Mouse (Mus musculus) hindbrain, embryonic 13.5 days (tissue): ENCODE results near the gene 2210016F16Rik. TPM values are rescaled to one million over a fixed set of nuclear protein-coding genes. Genes with fewer than 3 reads are reported as not detected.
"Not testable (repeated sequence)": the region's sequence is repeated elsewhere in the genome, so short reads cannot be mapped to it uniquely, and the experiment has no call there.

ENCODE experiments used
- ATAC-seq: fragments of 200-750 bp; cut with Nextera tagmentation; 2 replicates; pipeline ENCODE4 v1.8.0; 2017; ENCODE audit warnings: moderate TSS enrichment; ENCODE audit not compliant: low FRiP score
- H3K27ac ChIP-seq: fragments of 300-500 bp; sonication (generic); 2 replicates; pipeline ENCODE4 v1.5.1; 2015; ENCODE audit warnings: inconsistent platforms, mild to moderate bottlenecking, moderate library complexity
- H3K27me3 ChIP-seq: fragments of 300-500 bp; sonication (generic); 2 replicates; pipeline ENCODE4 v1.6.1; 2015; ENCODE audit warnings: mild to moderate bottlenecking, inconsistent platforms
- H3K36me3 ChIP-seq: fragments of 300-500 bp; sonication (generic); 2 replicates; pipeline ENCODE4 v1.6.1; 2015; ENCODE audit warnings: mild to moderate bottlenecking, inconsistent platforms
- H3K4me1 ChIP-seq: fragments of 300-500 bp; sonication (generic); replicated peaks from 2 replicates; pipeline ENCODE4 v1.6.1; 2015; ENCODE audit warnings: inconsistent platforms
- H3K4me2 ChIP-seq: fragments of 300-500 bp; sonication (generic); 2 replicates; pipeline ENCODE4 v1.6.1; 2015; ENCODE audit warnings: inconsistent platforms, mild to moderate bottlenecking, moderate library complexity
- H3K4me3 ChIP-seq: fragments of 300-500 bp; sonication (generic); 2 replicates; pipeline ENCODE4 v1.5.1; 2015; ENCODE audit warnings: mild to moderate bottlenecking, inconsistent platforms
- H3K9ac ChIP-seq: fragments of 300-500 bp; sonication (generic); 2 replicates; pipeline ENCODE4 v1.6.1; 2015; ENCODE audit warnings: mild to moderate bottlenecking, inconsistent platforms
- H3K9me3 ChIP-seq: fragments of 300-500 bp; sonication (generic); 2 replicates; pipeline ENCODE4 v1.6.1; 2016; ENCODE audit warnings: inconsistent platforms
- WGBS: fragments of 180-500 bp; shearing (Covaris S2); methylation state at CpG from one replicate; pipeline ENCODE4 v1.1.7; 2015; 5-methylcytosine and 5-hydroxymethylcytosine counted together
- polyA plus RNA-seq: library from polyadenylated mRNA; unstranded; fragments of >200 nt; fragmentation: Nextera tagmentation; extraction: Ambion mirVana; gene quantifications from 2 replicates; pipeline ENCODE4 v1.2.1, GENCODE M21; 2015

The 2210016F16Rik gene
- 26.2 and 27.6 TPM in 2 replicates for polyA plus RNA-seq

GRCm38 (mm10) chr13:58384779-58385546 is at the start of gene 2210016F16Rik:
Gene 2210016F16Rik (minus strand): TSS chr13:58385225.
- peaks cover 13% of the 10 kb centered on the region for H3K9me3 ChIP-seq
- peaks cover 31% of the 10 kb centered on the region for H3K36me3 ChIP-seq
- ATAC-seq, result peak; percentile 83
- peak within 1 kb of the TSS; percentile 83 for H3K9ac ChIP-seq
- 3% methylated on average over 80 of the region's 80 CpGs for WGBS
- H3K4me3 ChIP-seq, result peak within 1 kb of the TSS; percentile 79
- peak within 1 kb of the TSS; percentile 92 for H3K4me2 ChIP-seq
- H3K27ac ChIP-seq, result peak within 1 kb of the TSS; percentile 40; the same call in 1 of the 2 replicates
- H3K27me3 ChIP-seq, result no peaks in the 10 kb centered on the region
- peaks cover 13% of the 10 kb centered on the region for H3K4me1 ChIP-seq

DNA sequence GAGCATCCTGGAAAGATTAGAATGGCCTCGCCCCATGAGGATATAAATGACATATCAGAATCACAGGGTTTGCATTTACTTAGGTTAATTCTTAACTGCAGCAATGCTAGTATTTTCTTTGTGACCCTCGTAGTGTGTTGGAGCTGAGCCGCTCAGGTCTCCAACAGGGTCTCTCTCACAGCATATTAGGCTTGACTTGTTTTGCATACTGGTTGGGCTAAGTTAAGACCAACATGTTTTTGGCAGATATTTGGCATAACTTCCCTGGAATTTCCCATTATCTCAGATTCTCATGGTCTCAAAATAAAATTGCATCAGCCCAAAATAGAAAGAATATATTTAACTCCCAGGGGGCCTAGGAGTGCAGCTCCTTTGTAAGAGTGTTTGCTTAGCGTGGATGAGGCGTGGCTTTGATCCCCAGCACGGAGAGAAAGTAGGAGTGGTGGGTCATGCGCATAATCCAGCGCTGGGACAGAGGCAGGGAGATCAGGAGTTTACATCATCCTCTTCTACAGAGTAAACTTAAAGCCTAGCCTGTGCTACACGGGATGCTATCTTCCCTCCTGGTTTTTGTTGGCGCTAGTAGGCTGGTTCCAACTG is 38.1 kb upstream of the 2210016F16Rik start:
- Histone ChIP-seq H3K27me3 (no peaks in the 10 kb centered on the region), H3K36me3 (no peaks in the 10 kb centered on the region), H3K9ac (no peak overlapping the region), H3K4me1 (0 out of 2 replicates have a peak, but pooled peaks cover 7% of the 10 kb centered on the region), H3K4me3 (no peak overlapping the region), H3K9me3 (no peaks in the 10 kb centered on the region), H3K27ac (no peak overlapping the region), H3K4me2 (no peak overlapping the region)
- ATAC-seq, result no peak
- WGBS, result 72% methylated on average over 10 of the region's 10 CpGs

DNA sequence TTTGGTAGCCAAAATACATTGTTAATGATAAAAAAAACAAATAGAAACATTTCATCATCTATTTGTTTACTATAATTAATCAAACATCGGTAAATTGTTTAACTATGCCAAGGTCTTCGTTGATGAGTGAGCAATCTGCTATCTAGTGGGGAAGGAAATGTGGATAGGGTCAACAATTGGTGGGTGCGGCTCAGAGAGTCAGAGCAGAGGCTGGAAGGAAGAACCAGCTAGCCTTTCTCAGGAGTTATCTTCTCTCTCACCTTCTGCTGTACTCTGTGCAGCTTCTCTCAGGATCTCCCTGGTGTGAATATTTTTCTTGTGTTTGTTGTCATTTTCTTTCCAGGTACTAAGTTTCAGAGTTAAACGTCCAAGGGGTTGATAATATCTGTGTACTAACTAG is 37.2 kb upstream of the 2210016F16Rik start:
- H3K27me3 ChIP-seq, result no peaks in the 10 kb centered on the region
- no peaks in the 10 kb centered on the region for H3K36me3 ChIP-seq
- no peak for ATAC-seq
- 0 out of 2 replicates have a peak, but pooled peaks cover 7% of the 10 kb centered on the region for H3K4me1 ChIP-seq
- H3K9ac ChIP-seq, result no peak overlapping the region
- H3K9me3 ChIP-seq, result no peaks in the 10 kb centered on the region
- H3K27ac ChIP-seq, result no peak overlapping the region
- H3K4me2 ChIP-seq, result no peak overlapping the region
- 91% methylated on average over 4 of the region's 4 CpGs for WGBS
- no peak overlapping the region for H3K4me3 ChIP-seq

DNA sequence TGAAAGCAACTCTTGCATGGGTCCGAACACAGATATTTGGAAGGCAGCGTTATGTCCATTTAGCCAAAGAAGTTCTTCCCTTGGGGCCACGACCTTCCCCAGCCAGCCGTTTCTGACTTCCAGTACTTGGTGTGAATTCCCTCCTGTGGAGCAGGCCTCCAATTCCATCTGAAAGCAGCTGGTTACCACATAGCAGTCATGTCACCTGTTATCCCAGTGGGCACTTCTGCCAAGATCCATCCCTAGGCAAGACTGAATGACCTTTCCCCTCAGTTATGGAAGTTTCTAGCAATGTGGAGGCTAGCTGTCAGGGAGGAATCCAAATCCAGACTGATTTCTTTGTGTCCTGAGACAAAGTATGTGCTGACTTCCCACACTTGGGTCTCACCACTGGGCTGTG is 36.0 kb upstream of the 2210016F16Rik start:
- no peak for ATAC-seq
- 80% methylated on average over 4 of the region's 4 CpGs for WGBS

GRCm38 (mm10) chr13:58419266-58419665 is 34.2 kb upstream of the 2210016F16Rik start:
- Histone ChIP-seq H3K27ac (no peak overlapping the region), H3K9ac (no peak overlapping the region), H3K4me1 (0 out of 2 replicates have a peak, but pooled peaks cover 5% of the 10 kb centered on the region), H3K4me3 (no peak overlapping the region), H3K4me2 (no peak overlapping the region), H3K36me3 (0 out of 2 replicates have a peak, but pooled peaks cover 3% of the 10 kb centered on the region), H3K9me3 (no peaks in the 10 kb centered on the region), H3K27me3 (no peaks in the 10 kb centered on the region)
- ATAC-seq, result no peak
- 92% methylated on average over 1 of the region's 1 CpGs for WGBS

More for the DNA sequence above, 36.0 kb upstream of the 2210016F16Rik start:
- Histone ChIP-seq H3K27ac (no peak overlapping the region), H3K4me1 (no peaks in the 10 kb centered on the region), H3K9ac (no peak overlapping the region), H3K4me3 (no peak overlapping the region), H3K36me3 (0 out of 2 replicates have a peak, but pooled peaks cover 3% of the 10 kb centered on the region), H3K4me2 (no peak overlapping the region), H3K27me3 (no peaks in the 10 kb centered on the region), H3K9me3 (no peaks in the 10 kb centered on the region)

DNA sequence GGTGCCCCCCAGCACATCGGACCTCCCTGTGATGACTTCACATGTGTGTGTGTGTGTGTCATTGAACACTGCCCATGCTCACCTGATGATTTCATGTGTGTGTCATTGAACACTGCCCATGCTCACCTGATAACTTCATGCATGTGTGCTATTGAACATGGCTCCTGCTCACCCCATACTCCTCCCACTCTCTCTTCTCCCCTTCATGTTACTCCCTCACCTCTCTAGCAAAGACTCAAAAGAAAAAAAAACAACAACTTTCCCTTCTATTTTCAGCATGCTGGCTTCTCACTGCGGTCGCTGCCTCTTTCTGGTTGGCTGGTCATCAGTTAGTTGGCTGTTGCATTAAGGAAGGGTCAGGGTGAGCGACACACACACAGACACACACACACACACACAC is 33.6 kb upstream of the 2210016F16Rik start:
- no peak overlapping the region for H3K27ac ChIP-seq
- H3K4me2 ChIP-seq, result no peak overlapping the region
- WGBS, result 79% methylated on average over 4 of the region's 4 CpGs
- no peaks in the 10 kb centered on the region for H3K9me3 ChIP-seq
- H3K36me3 ChIP-seq, result 0 out of 2 replicates have a peak, but pooled peaks cover 6% of the 10 kb centered on the region
- no peaks in the 10 kb centered on the region for H3K27me3 ChIP-seq
- H3K4me1 ChIP-seq, result 0 out of 2 replicates have a peak, but pooled peaks cover 5% of the 10 kb centered on the region
- ATAC-seq, result no peak
- H3K9ac ChIP-seq, result no peak overlapping the region
- no peak overlapping the region for H3K4me3 ChIP-seq

- WGBS, result 88% methylated on average over 5 of the region's 5 CpGs
- Histone ChIP-seq H3K9me3 (0 out of 2 replicates have a peak, but pooled peaks cover 4% of the 10 kb centered on the region), H3K4me2 (no peak overlapping the region), H3K4me1 (0 out of 2 replicates have a peak, but pooled peaks cover 5% of the 10 kb centered on the region), H3K27ac (no peak overlapping the region), H3K27me3 (no peaks in the 10 kb centered on the region), H3K36me3 (peaks cover 27% of the 10 kb centered on the region), H3K4me3 (no peak overlapping the region), H3K9ac (no peak overlapping the region)
- ATAC-seq, result no peak
Observed at GRCm38 (mm10) chr13:58415838-58416237, 30.8 kb upstream of the 2210016F16Rik start.

DNA sequence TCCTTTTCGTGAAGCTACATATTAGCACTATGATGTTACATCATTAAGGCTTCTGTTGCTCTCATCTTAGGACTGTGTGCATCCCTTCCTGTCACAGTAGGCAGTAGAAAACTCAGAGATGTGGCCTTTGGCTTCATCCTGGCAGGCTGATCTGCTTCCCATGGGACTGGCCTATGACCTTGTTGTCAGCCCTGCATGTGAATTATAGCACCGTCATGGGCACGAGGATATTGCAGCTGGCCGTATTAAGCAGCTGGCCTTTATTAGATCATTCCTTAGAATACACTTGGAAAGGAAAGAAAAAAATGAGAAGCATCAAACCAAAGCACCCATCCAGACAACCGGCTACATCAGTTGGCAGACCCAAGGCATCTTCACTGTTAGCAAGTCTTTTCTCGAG is 30.3 kb upstream of the 2210016F16Rik start:
- Histone ChIP-seq H3K36me3 (peaks cover 30% of the 10 kb centered on the region), H3K4me2 (no peak overlapping the region), H3K9ac (no peak overlapping the region), H3K4me3 (no peak overlapping the region), H3K4me1 (0 out of 2 replicates have a peak, but pooled peaks cover 5% of the 10 kb centered on the region), H3K9me3 (0 out of 2 replicates have a peak, but pooled peaks cover 4% of the 10 kb centered on the region), H3K27ac (no peak overlapping the region), H3K27me3 (no peaks in the 10 kb centered on the region)
- 83% methylated on average over 6 of the region's 6 CpGs for WGBS
- no peak for ATAC-seq

DNA sequence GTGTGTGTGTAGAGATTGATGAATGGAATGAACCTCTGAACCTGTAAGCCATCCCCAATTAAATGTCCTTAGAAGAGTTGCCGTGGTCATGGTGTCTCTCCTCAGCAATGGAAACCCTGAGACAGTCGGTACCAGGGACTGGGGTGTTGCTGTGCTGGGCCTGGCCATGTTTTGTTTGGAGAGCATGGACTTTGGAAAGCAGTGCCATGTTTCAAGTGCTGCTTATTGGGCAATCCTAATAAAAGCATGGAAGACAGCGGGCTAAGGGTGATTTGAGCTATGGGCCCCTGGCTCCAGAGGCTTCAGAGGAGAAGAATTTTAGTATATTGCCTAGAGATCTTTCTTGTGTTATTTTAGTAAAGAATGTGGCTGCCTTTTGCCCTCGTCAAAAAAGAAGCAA is 26.0 kb upstream of the 2210016F16Rik start:
- no peak for ATAC-seq
- Histone ChIP-seq H3K4me3 (no peak overlapping the region), H3K27ac (no peak overlapping the region), H3K27me3 (no peaks in the 10 kb centered on the region), H3K9ac (no peak overlapping the region), H3K4me1 (0 out of 2 replicates have a peak, but pooled peaks cover 5% of the 10 kb centered on the region), H3K9me3 (0 out of 2 replicates have a peak, but pooled peaks cover 4% of the 10 kb centered on the region), H3K36me3 (peaks cover 38% of the 10 kb centered on the region), H3K4me2 (no peak overlapping the region)
- 97% methylated on average over 4 of the region's 4 CpGs for WGBS

- Histone ChIP-seq H3K4me2 (peak within 1 kb of the TSS; percentile 55), H3K4me3 (peak within 1 kb of the TSS; percentile 98), H3K9ac (peak within 1 kb of the TSS; percentile 99), H3K27ac (peak within 1 kb of the TSS; percentile 100)
- H3K27me3 ChIP-seq, H3K4me1 ChIP-seq, H3K9me3 ChIP-seq, H3K36me3 ChIP-seq, ATAC-seq: not testable (repeated sequence)
- WGBS, result 7% methylated on average over 17 of the region's 17 CpGs
Observed at GRCm38 (mm10) chr13:58403243-58403642, 18.2 kb upstream of the 2210016F16Rik start, which contains the start of gene Hnrnpk. Gene Hnrnpk (minus strand): TSS chr13:58403343.

DNA sequence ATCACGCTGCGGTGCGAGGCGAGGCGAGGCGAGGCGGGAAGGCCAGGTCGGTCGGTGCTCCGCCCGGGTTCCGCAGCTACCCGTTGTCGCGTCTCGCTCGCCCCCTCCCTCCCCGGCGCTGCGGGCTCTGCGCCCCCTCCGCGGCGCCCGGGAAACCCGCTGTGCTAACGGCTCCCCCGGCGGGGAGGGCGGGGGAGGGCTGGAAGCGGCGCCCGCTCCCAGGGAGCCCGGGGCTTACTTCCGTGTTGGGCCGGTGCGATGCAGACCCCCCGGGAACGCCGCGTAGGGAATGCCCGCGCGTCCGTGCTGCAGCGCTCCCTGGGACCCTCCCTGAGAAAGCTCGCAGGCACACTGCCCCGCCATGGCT is 17.7 kb upstream of the 2210016F16Rik start:
- Histone ChIP-seq H3K27me3 (no peaks in the 10 kb centered on the region), H3K4me1 (peaks cover 7% of the 10 kb centered on the region), H3K27ac (peak overlapping the region; percentile 100), H3K4me3 (peak overlapping the region; percentile 98), H3K9ac (peak overlapping the region; percentile 99), H3K9me3 (no peaks in the 10 kb centered on the region), H3K4me2 (peak overlapping the region; percentile 55), H3K36me3 (peaks cover 11% of the 10 kb centered on the region)
- 2% methylated on average over 26 of the region's 48 CpGs for WGBS
- peak; percentile 53; the same call in 1 of the 2 replicates for ATAC-seq

DNA sequence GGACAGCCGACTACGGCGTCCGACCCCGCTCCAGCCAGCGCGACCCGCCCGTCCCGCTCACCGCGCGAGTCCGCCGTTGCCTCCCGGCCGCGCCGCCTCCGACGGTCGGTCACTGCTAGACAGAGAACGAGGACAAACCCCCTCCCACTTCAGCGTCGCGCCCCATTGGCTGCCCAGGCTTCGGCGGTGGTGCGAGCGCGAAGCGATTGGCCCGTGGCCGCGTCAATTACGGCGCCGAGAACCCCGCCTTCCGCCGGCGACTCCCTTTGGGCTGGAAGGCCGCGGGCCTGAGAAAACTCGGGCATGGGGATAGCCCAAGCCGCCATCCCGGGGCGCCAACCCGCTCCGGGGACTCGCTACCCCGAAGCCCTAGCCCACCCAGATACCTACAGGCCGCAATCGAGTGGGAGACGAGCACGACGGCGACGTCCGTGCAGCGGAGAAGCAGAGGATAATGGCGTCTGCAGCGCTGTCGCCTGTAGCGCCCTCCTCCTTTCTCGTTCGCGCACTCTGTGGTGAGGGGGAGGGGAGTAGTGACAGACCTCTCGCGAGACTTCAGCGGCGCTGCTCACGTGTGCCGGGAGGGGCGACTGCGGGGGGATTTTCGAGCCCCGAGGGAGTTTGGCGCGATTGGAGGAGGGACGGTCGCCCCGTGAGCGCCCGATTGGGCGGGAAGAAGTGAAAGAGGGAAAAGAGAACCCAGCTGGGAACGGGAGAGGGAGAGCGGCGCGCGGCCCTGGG is 17.1 kb upstream of the 2210016F16Rik start, which contains the start of gene Rmi1:
Gene Rmi1 (plus strand): TSS at position 246 of the 741 bp plus-strand sequence.
- Histone ChIP-seq H3K27me3 (no peaks in the 10 kb centered on the region), H3K4me2 (peak within 1 kb of the TSS; percentile 89), H3K36me3 (peaks cover 13% of the 10 kb centered on the region), H3K4me3 (peak within 1 kb of the TSS; percentile 98), H3K27ac (peak within 1 kb of the TSS; percentile 100), H3K9ac (peak within 1 kb of the TSS; percentile 99), H3K9me3 (no peaks in the 10 kb centered on the region), H3K4me1 (peaks cover 9% of the 10 kb centered on the region)
- WGBS, result under 1% methylated on average over 80 of the region's 91 CpGs
- ATAC-seq, result peak; percentile 98
